ENCODE assay signal across 10 mouse cellular contexts in the genomic region with DNA sequence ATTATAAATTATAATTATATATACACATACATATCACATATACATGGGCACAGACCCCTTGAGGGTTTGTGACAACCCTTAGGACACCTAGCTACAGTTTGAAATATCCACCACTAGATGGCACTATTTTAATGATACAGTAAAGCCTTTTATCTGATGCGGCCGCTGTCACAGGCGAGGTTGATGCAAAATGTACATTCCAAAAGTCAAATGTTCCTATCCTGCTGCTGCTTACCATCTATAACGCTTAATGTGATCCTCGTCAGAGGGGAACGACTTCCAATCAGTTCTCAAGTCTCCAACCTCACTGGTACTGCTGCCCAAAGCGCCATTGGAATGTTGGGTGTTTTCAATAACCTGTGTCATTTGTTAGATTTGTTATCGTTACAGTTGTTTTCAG.
DNase-seq lines count a peak whose midpoint lies in the region; ATAC-seq and TF ChIP-seq lines count a peak whose summit lies in the region.
"Had no signal": no experiment of that assay in that cellular context is flagged by ENCODE, and none has a peak within 500 bp of the region (broad histone marks: within the 10 kb centered on the region; RNA-seq: fewer than 3 reads in every experiment).

No protein-coding gene starts in this region.

- H3K9ac ChIP-seq in forebrain, embryonic 14.5 days (ENCODE audit: low read length), result no peak overlapping the region
- H3K9ac ChIP-seq in liver, postnatal 0 days (replicated peaks), result no peak overlapping the region
- H3K9ac ChIP-seq: embryonic facial prominence, embryonic 13.5 days; neural tube, embryonic 12.5 days had no signal

- no peak for TF ChIP-seq EP300 in liver, postnatal 0 days (IDR thresholded peaks at IDR 0.05; ENCODE audit: low read depth)

- H3K4me1 ChIP-seq in forebrain, embryonic 14.5 days (ENCODE audit: control insufficient read depth, insufficient read depth, low read length), result no peaks in the 10 kb centered on the region
- H3K4me1 ChIP-seq in forebrain, embryonic 10.5 days, result peaks cover 8% of the 10 kb centered on the region
- H3K4me1 ChIP-seq in liver, postnatal 0 days (ENCODE audit: insufficient read depth), result no peaks in the 10 kb centered on the region
- H3K4me1 ChIP-seq: embryonic facial prominence, embryonic 13.5 days had no signal

- no peaks in the 10 kb centered on the region for H3K36me3 ChIP-seq in forebrain, embryonic 14.5 days (ENCODE audit: control insufficient read depth, insufficient read depth, low read length)
- H3K36me3 ChIP-seq in forebrain, embryonic 10.5 days (replicated peaks), result no peaks in the 10 kb centered on the region
- H3K36me3 ChIP-seq in liver, postnatal 0 days (replicated peaks; ENCODE audit: insufficient read depth, low read length), result no peaks in the 10 kb centered on the region
- H3K36me3 ChIP-seq: embryonic facial prominence, embryonic 13.5 days; neural tube, embryonic 12.5 days had no signal

- no peak overlapping the region for H3K4me2 ChIP-seq in forebrain, embryonic 14.5 days (ENCODE audit: low read length)
- H3K4me2 ChIP-seq in liver, postnatal 0 days (ENCODE audit: low read depth, low read length), result no peak overlapping the region
- H3K4me2 ChIP-seq: embryonic facial prominence, embryonic 13.5 days; neural tube, embryonic 12.5 days had no signal

- peak; percentile 81 for DNase-seq in forebrain, embryonic 14.5 days (ENCODE audit: low spot score)
- no peak for DNase-seq in forebrain, embryonic 10.5 days (ENCODE audit: extremely low spot score, low spot score)
- no peak for DNase-seq in liver, postnatal 0 days
- DNase-seq in liver, result no peak
- DNase-seq in cerebellum, adult 8-10 months, result peak; percentile 43
- DNase-seq in naive thymus-derived CD4-positive, alpha-beta T cell, adult 2 months (ENCODE audit: low read depth), result peak; percentile 22
- no peak for DNase-seq in thymus, postnatal 25 days

- H3K4me3 ChIP-seq in forebrain, embryonic 14.5 days (ENCODE audit: low read depth, low read length), result no peak overlapping the region
- H3K4me3 ChIP-seq in forebrain, embryonic 10.5 days, result no peak overlapping the region
- H3K4me3 ChIP-seq in liver, postnatal 0 days (ENCODE audit: low read depth, low read length), result no peak overlapping the region
- H3K4me3 ChIP-seq: embryonic facial prominence, embryonic 13.5 days; neural tube, embryonic 12.5 days had no signal

- no peak; the same call in 1 of the 2 replicates for ATAC-seq in forebrain, embryonic 14.5 days
- no peak for ATAC-seq in liver, postnatal 0 days
- no peak; the same call in 1 of the 2 replicates for ATAC-seq in frontal cortex, adult (ENCODE audit: low TSS enrichment)

- 0 out of 2 replicates have a peak, but pooled peaks cover 4% of the 10 kb centered on the region for H3K9me3 ChIP-seq in forebrain, embryonic 14.5 days (replicated peaks; ENCODE audit: control insufficient read depth, low read length)
- H3K9me3 ChIP-seq in forebrain, embryonic 10.5 days, result peaks cover 5% of the 10 kb centered on the region; the same call in 1 of the 2 replicates
- H3K9me3 ChIP-seq in liver, postnatal 0 days (ENCODE audit: low read length), result no peaks in the 10 kb centered on the region
- H3K9me3 ChIP-seq: embryonic facial prominence, embryonic 13.5 days; neural tube, embryonic 12.5 days had no signal

- H3K27ac ChIP-seq in forebrain, embryonic 14.5 days (ENCODE audit: low read depth, low read length), result no peak overlapping the region
- no peak overlapping the region for H3K27ac ChIP-seq in forebrain, embryonic 10.5 days
- H3K27ac ChIP-seq in liver, postnatal 0 days (ENCODE audit: low read depth), result no peak overlapping the region
- H3K27ac ChIP-seq: embryonic facial prominence, embryonic 13.5 days; neural tube, embryonic 12.5 days had no signal

- TF ChIP-seq CTCF in liver, postnatal 0 days (IDR thresholded peaks at IDR 0.05; ENCODE audit: low read depth), result peak; percentile 55

- H3K27me3 ChIP-seq in forebrain, embryonic 14.5 days (replicated peaks; ENCODE audit: control insufficient read depth, insufficient read depth, low read length), result 0 out of 2 replicates have a peak, but pooled peaks cover 3% of the 10 kb centered on the region
- peaks cover 57% of the 10 kb centered on the region for H3K27me3 ChIP-seq in forebrain, embryonic 10.5 days (ENCODE audit: poor library complexity, severe bottlenecking)
- H3K27me3 ChIP-seq in liver, postnatal 0 days (ENCODE audit: insufficient read depth, low read length), result no peaks in the 10 kb centered on the region
- H3K27me3 ChIP-seq: embryonic facial prominence, embryonic 13.5 days; neural tube, embryonic 12.5 days had no signal

- 43% methylated on average over 8 of the region's 8 CpGs for WGBS in forebrain, embryonic 14.5 days
- 51% methylated on average over 8 of the region's 8 CpGs for WGBS in forebrain, embryonic 10.5 days
- WGBS in liver, postnatal 0 days (ENCODE audit: insufficient replicate concordance), result 42% methylated on average over 8 of the region's 8 CpGs

Comparison
In these comparisons a context has a peak if more than half of its experiments do, and no peak if none do; other contexts are left out.
1. DNase-seq: peak in forebrain, embryonic 14.5 days (single experiment), cerebellum, adult 8-10 months (single experiment) and naive thymus-derived CD4-positive, alpha-beta T cell, adult 2 months (single experiment); none in forebrain, embryonic 10.5 days (single experiment), liver, postnatal 0 days (single experiment), liver (single experiment) and thymus, postnatal 25 days (single experiment).